Mouse (Mus musculus) bone marrow, adult 2 months (tissue): ENCODE results near the gene Adam11.

ENCODE experiments used
- CTCF ChIP-seq: fragments of 200-500 bp; IDR thresholded peaks from 2 replicates; pipeline ENCODE4 v1.5.1; 2011; ENCODE audit warnings: low read length, control low read depth; ENCODE audit not compliant: control insufficient read depth, insufficient read depth
- POLR2A ChIP-seq: fragments of 200-500 bp; IDR thresholded peaks from 2 replicates; pipeline ENCODE4 v1.6.1; 2011; ENCODE audit warnings: low read depth, mild to moderate bottlenecking, control low read depth, low read length, borderline replicate concordance; ENCODE audit not compliant: control insufficient read depth

DNA sequence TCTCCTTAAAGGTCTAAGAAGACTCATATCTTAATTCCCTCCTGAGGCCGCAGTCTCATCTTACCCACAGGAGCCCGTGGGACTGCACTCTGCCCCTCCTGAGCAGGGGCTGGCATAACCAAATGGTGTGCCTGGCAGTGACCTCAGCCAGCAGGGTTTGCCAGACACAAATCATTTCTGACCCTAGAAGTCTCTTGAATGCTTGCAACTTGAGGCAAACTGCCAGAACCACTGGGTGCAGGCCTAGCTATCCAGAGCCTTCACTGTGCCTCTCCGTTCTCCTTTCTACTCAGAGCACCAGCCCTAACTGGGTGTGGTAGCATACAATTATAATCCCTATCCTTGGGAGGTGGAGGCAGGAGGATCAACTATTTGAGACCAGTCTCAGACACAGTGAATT, 16.5 kb upstream of the Adam11 start:
- no peak for TF ChIP-seq CTCF
- TF ChIP-seq POLR2A = no peak
